Mouse (Mus musculus) CH12.LX (cell line): ENCODE data around the gene Fcer2a. TPM values are rescaled to one million over a fixed set of nuclear protein-coding genes. Genes with fewer than 3 reads are reported as not detected.
A peak's percentile ranks its signal among the peaks of the same experiment; 100 is the strongest.

Source experiments
- DNase-seq: peaks from one replicate; pipeline ENCODE4 v3.0.0-alpha.2; 2013; ENCODE audit errors: extremely low read depth
- H3K27ac ChIP-seq: 2 replicates; pipeline ENCODE4 v1.5.1; 2012; ENCODE audit warnings: low read depth, mild to moderate bottlenecking, control low read depth, moderate library complexity; ENCODE audit not compliant: insufficient read depth
- H3K27me3 ChIP-seq: replicated peaks from 2 replicates; pipeline ENCODE3; 2012; ENCODE audit warnings: inconsistent platforms
- H3K36me3 ChIP-seq, 2 experiments: replicated peaks in 1 of 2; 2 replicates each; pipeline versions ENCODE3 to v1.6.1; 2012; ENCODE audit warnings: inconsistent platforms in 1 of 2, low read length in 1 of 2, mild to moderate bottlenecking in 1 of 2, mixed read lengths in 1 of 2, moderate library complexity in 1 of 2; ENCODE audit not compliant: control insufficient read depth in 1 of 2, insufficient read depth in 1 of 2
- H3K4me1 ChIP-seq, 2 experiments: 2 replicates each; pipeline ENCODE4 v1.6.1; 2012; ENCODE audit warnings: inconsistent platforms in 1 of 2, moderate library complexity in 1 of 2; ENCODE audit not compliant: insufficient read depth in 2 of 2, control insufficient read depth in 1 of 2
- H3K4me2 ChIP-seq: 2 replicates; pipeline ENCODE4 v1.6.1; 2012; ENCODE audit warnings: low read depth, mild to moderate bottlenecking, control low read depth; ENCODE audit not compliant: poor library complexity, insufficient read depth, severe bottlenecking
- H3K4me3 ChIP-seq, 3 experiments: fragments of 150-350 bp in 1 of 3; sonication (generic) in 1 of 3; replicated peaks in 1 of 3; 2 replicates each; pipeline versions ENCODE3 to v1.5.1; 2011 to 2012; ENCODE audit warnings: low read depth in 2 of 3, low read length in 2 of 3, mild to moderate bottlenecking in 2 of 3, moderate library complexity in 2 of 3, control low read depth in 1 of 3, improper control_type of control experiment in 1 of 3, inconsistent platforms in 1 of 3, mixed read lengths in 1 of 3; ENCODE audit not compliant: poor library complexity in 1 of 3
- H3K79me2 ChIP-seq: replicated peaks from 2 replicates; pipeline ENCODE4 v1.6.1; 2012; ENCODE audit warnings: mild to moderate bottlenecking, moderate library complexity; ENCODE audit not compliant: control insufficient read depth, poor library complexity, insufficient read depth, severe bottlenecking; ENCODE audit errors: extremely low read depth
- H3K9ac ChIP-seq: 2 replicates; pipeline ENCODE4 v1.6.1; 2012; ENCODE audit warnings: low read depth, mild to moderate bottlenecking, control low read depth, moderate library complexity; ENCODE audit not compliant: insufficient read depth
- H3K9me3 ChIP-seq: replicated peaks from 2 replicates; pipeline ENCODE3; 2012; ENCODE audit warnings: low read length, inconsistent platforms, mixed read lengths
- BHLHE40 ChIP-seq: IDR thresholded peaks from 2 replicates; pipeline ENCODE4 v1.6.1; 2011; ENCODE audit warnings: mild to moderate bottlenecking, low read depth, low read length, improper control_type of control experiment
- CHD1 ChIP-seq: IDR thresholded peaks from 2 replicates; pipeline ENCODE4 v1.6.1; 2012; ENCODE audit warnings: low read depth, low read length, improper control_type of control experiment, inconsistent platforms
- E2F4 ChIP-seq: IDR thresholded peaks from 2 replicates; pipeline ENCODE4 v1.6.1; 2011; ENCODE audit warnings: low read depth, low read length, improper control_type of control experiment; ENCODE audit not compliant: insufficient replicate concordance
- ELF1 ChIP-seq: IDR thresholded peaks from 2 replicates; pipeline ENCODE4 v1.6.1; 2014; ENCODE audit warnings: low read depth, mild to moderate bottlenecking, inconsistent platforms, low read length, improper control_type of control experiment
- EP300 ChIP-seq: IDR thresholded peaks from 2 replicates; pipeline ENCODE4 v1.6.1; 2011; ENCODE audit warnings: low read length, improper control_type of control experiment
- GABPA ChIP-seq: IDR thresholded peaks from 2 replicates; pipeline ENCODE4 v1.6.1; 2012; ENCODE audit warnings: low read depth, low read length, improper control_type of control experiment, inconsistent platforms; ENCODE audit not compliant: insufficient replicate concordance
- JUN ChIP-seq: IDR thresholded peaks from 2 replicates; pipeline ENCODE4 v1.6.1; 2011; ENCODE audit warnings: low read depth, mild to moderate bottlenecking, low read length, improper control_type of control experiment, moderate library complexity; ENCODE audit not compliant: insufficient read depth
- JUND ChIP-seq: conservative IDR thresholded peaks from 2 replicates; pipeline ENCODE4 v1.6.1; 2011; ENCODE audit warnings: low read depth, low read length, improper control_type of control experiment
- KAT2A ChIP-seq: IDR thresholded peaks from 2 replicates; pipeline ENCODE4 v1.6.1; 2012; ENCODE audit warnings: low read length, improper control_type of control experiment, inconsistent platforms; ENCODE audit not compliant: insufficient replicate concordance
- MAFK ChIP-seq: IDR thresholded peaks from 2 replicates; pipeline ENCODE4 v1.6.1; 2011; ENCODE audit warnings: low read length, improper control_type of control experiment; ENCODE audit not compliant: insufficient replicate concordance
- MAX ChIP-seq: IDR thresholded peaks from 2 replicates; pipeline ENCODE4 v1.6.1; 2011; ENCODE audit warnings: low read length, improper control_type of control experiment
- MAZ ChIP-seq: IDR thresholded peaks from 2 replicates; pipeline ENCODE4 v1.6.1; 2012; ENCODE audit warnings: low read depth, mild to moderate bottlenecking, inconsistent platforms, low read length, improper control_type of control experiment, moderate library complexity
- MXI1 ChIP-seq: IDR thresholded peaks from 2 replicates; pipeline ENCODE4 v1.6.1; 2011; ENCODE audit warnings: mild to moderate bottlenecking, low read depth, low read length, improper control_type of control experiment
- NRF1 ChIP-seq: IDR thresholded peaks from 2 replicates; pipeline ENCODE4 v1.6.1; 2014; ENCODE audit warnings: low read depth, mild to moderate bottlenecking, inconsistent platforms, low read length, improper control_type of control experiment, moderate library complexity
- PAX5 ChIP-seq: IDR thresholded peaks from 2 replicates; pipeline ENCODE4 v1.6.1; 2012; ENCODE audit warnings: low read length, inconsistent platforms, mixed read lengths
- RCOR1 ChIP-seq: conservative IDR thresholded peaks from 2 replicates; pipeline ENCODE4 v1.6.1; 2012; ENCODE audit warnings: low read depth, mild to moderate bottlenecking, inconsistent platforms, low read length, improper control_type of control experiment
- SIN3A ChIP-seq: IDR thresholded peaks from 2 replicates; pipeline ENCODE4 v1.6.1; 2012; ENCODE audit warnings: low read length, improper control_type of control experiment, inconsistent platforms
- TBP ChIP-seq: conservative IDR thresholded peaks from 2 replicates; pipeline ENCODE4 v1.6.1; 2011; ENCODE audit warnings: low read depth, low read length, improper control_type of control experiment
- UBTF ChIP-seq: IDR thresholded peaks from 2 replicates; pipeline ENCODE4 v1.6.1; 2012; ENCODE audit warnings: low read depth, mild to moderate bottlenecking, inconsistent platforms, low read length, improper control_type of control experiment, moderate library complexity
- ZC3H11A ChIP-seq: IDR thresholded peaks from 2 replicates; pipeline ENCODE4 v1.6.1; 2012; ENCODE audit warnings: low read depth, mild to moderate bottlenecking, inconsistent platforms, low read length, improper control_type of control experiment
- ZMIZ1 ChIP-seq: IDR thresholded peaks from 2 replicates; pipeline ENCODE4 v1.6.1; 2012; ENCODE audit warnings: low read depth, mild to moderate bottlenecking, inconsistent platforms, low read length, improper control_type of control experiment
- ZNF384 ChIP-seq: IDR thresholded peaks from 2 replicates; pipeline ENCODE4 v1.6.1; 2012; ENCODE audit warnings: low read depth, low read length, improper control_type of control experiment, inconsistent platforms
- dilution Hi-C: fragments of 300-500 bp; cut with MboI; formaldehyde crosslinking; loops from 2 replicates; pipeline ENCODE4 v1.14.3; 2020; ENCODE audit warnings: low sequenced_read_pairs; ENCODE audit not compliant: extremely low pct_unique_long_range_greater_than_20kb, extremely low pct_ligation_motif_present
- in situ Hi-C: fragments of 300-500 bp; cut with MboI; formaldehyde crosslinking; loops from 3 replicates; pipeline ENCODE4 v1.14.3; 2019; ENCODE audit warnings: low sequenced_read_pairs, low pct_ligation_motif_present, low pct_unique_long_range_greater_than_20kb, mixed read lengths
- polyA plus RNA-seq: library from polyadenylated mRNA; unstranded; fragments of >175 nt; gene quantifications from 2 replicates; pipeline ENCODE4 v1.2.1, GENCODE M21; 2012; ENCODE audit warnings: low read depth; ENCODE audit not compliant: insufficient read length
- total RNA-seq, 2 experiments: library from RNA; depleted of rRNA; stranded (reverse); fragments of 300-350 nt in 1 of 2; fragments of >200 nt in 1 of 2; gene quantifications; 2 replicates each; pipeline ENCODE4 v1.2.3; 2012 to 2014

Gene Fcer2a
- total and polyA plus RNA-seq, 3 experiments = 1.5 to 15.6 (median 3.7) TPM

DNA sequence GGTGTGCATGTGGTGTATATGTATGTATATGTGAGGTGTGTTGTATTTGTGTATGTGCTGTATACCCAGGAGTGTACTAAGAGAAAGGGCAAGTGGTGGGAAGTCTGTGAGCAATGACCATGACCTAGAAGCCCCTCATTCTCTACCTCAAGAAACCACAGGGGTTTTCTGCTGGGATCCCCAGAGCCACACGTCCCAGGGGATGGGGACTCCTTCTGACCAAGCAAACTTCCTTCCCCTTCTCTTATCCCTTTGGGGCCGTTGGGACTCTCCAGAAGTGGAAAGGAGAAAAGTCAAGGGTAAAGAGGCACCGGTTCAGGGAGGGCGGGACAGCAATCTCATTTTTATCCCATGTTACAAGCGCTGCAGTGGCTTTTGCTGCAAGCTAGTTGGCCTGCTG, 8.6 kb downstream of the Fcer2a start (continued):
- no peak for TF ChIP-seq SIN3A
- no peak for TF ChIP-seq RCOR1
- TF ChIP-seq MAX = no peak
- no peak for TF ChIP-seq UBTF
- no peak for TF ChIP-seq PAX5
- TF ChIP-seq ZNF384 = no peak
- no peak for TF ChIP-seq ELF1
- no peak for TF ChIP-seq ZMIZ1
- TF ChIP-seq E2F4 = no peak
- no peak for TF ChIP-seq KAT2A
- no peak for TF ChIP-seq JUND
- TF ChIP-seq EP300 = 0 out of 2 replicates have a peak, but pooled peaks have one; percentile 24
- no peak for TF ChIP-seq CHD1
- no peak for TF ChIP-seq JUN
- TF ChIP-seq ZC3H11A = no peak
- TF ChIP-seq MXI1 = no peak
- 0 out of 2 replicates have a peak, but pooled peaks have one; percentile 9 for TF ChIP-seq BHLHE40

DNA sequence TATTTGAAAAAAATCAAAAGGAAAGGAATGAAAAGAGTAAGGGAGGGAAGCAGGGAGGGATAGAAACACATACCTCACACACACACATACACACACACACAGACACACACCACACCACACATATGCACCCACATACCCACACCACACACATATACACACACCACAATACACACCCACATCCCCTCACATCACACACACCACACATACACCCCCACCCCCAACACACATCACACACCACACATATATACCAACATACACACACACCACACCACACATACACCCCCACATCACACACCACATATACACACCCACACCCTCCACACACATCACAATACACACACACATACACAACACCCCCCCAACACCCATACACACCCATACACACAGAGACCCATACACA, 9.4 kb downstream of the Fcer2a start:
- peaks cover 21 to 50% of the 10 kb centered on the region in 2 experiments for H3K4me1 ChIP-seq
- dilution Hi-C loops = no loop called here

More for the DNA sequence above, 9.4 kb downstream of the Fcer2a start:
- no peaks in the 10 kb centered on the region for H3K9me3 ChIP-seq
- in situ Hi-C loops = no loop called here
- H3K4me3 ChIP-seq = no peak overlapping the region
- TF ChIP-seq ELF1 (no peak), MAFK (no peak), GABPA (no peak), EP300 (no peak), NRF1 (no peak), MAZ (no peak), TBP (no peak)
- TF ChIP-seq, all 38 proteins: peak for 0
- H3K79me2 ChIP-seq = no peaks in the 10 kb centered on the region
- H3K27me3 ChIP-seq = peaks cover 2% of the 10 kb centered on the region
- no peak for DNase-seq
- H3K36me3 ChIP-seq = peaks cover 13 to 56% of the 10 kb centered on the region in 2 experiments
- H3K4me2 ChIP-seq = no peak overlapping the region
- H3K27ac ChIP-seq = no peak overlapping the region
- H3K9ac ChIP-seq = no peak overlapping the region
